Mouse (Mus musculus) liver, adult 2 months (tissue): ENCODE measurements around the gene Slc15a3.
A peak's percentile ranks its signal among the peaks of the same experiment; 100 is the strongest.

ENCODE experiments used
- CTCF ChIP-seq: fragments of 200-500 bp; IDR thresholded peaks from 2 replicates; pipeline ENCODE4 v1.5.1; 2011; ENCODE audit warnings: low read depth, low read length, control low read depth
- POLR2A ChIP-seq: fragments of 200-500 bp; IDR thresholded peaks from 2 replicates; pipeline ENCODE4 v1.6.1; 2011; ENCODE audit warnings: low read length, control low read depth; ENCODE audit not compliant: insufficient read depth; ENCODE audit errors: extremely low read depth

DNA sequence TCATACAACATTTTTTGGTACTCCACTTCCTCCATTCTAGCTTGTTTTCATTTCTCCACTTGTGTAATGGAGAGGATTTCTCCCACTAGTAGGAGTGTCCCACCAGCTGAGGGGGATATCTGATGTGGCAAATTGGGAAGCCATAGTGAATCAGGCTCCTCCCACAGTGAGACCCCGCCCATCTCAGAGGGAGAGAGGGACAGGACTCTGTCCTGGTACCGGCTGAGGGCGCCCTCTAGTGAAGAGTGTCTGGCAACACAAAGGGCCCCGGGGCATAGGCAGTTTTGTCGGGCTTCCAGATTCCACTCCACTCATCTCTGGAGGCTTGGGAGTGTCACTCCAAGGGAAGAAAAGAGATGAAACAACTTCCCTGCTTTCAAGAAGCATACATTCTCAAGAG, 8.1 kb upstream of the Slc15a3 start:
- TF ChIP-seq CTCF, result peak; percentile 79
- TF ChIP-seq POLR2A, result no peak
